Mouse (Mus musculus) testis, adult 2 months (tissue): Measurements from ENCODE around the gene Rwdd4a.

Experiments
- CTCF ChIP-seq: fragments of 200-500 bp; IDR thresholded peaks from 2 replicates; pipeline ENCODE4 v1.5.1; 2012; ENCODE audit warnings: low read depth, mild to moderate bottlenecking, inconsistent platforms, low read length, moderate library complexity; ENCODE audit not compliant: control insufficient read depth, insufficient read depth, insufficient replicate concordance
- POLR2A ChIP-seq: fragments of 200-500 bp; IDR thresholded peaks from 2 replicates; pipeline ENCODE4 v1.6.1; 2012; ENCODE audit warnings: low read depth, mild to moderate bottlenecking, inconsistent platforms, low read length, moderate library complexity; ENCODE audit not compliant: control insufficient read depth

- no peak for TF ChIP-seq POLR2A
- no peak for TF ChIP-seq CTCF
Measured at GRCm38 (mm10) chr8:47573482-47573881, 40.0 kb downstream of the Rwdd4a start.
